Mouse (Mus musculus) myocyte (in vitro differentiated cells): ENCODE measurements at regions not wholly inside any gene's neighbourhood (a gene's known extent, or its start where the extent isn't known, plus 50 kb on each side); places are given as distances from the start of the nearest gene placed in this dataset.

ENCODE experiments used
- H3K27me3 ChIP-seq: one replicate; pipeline ENCODE4 v1.6.1; 2011; ENCODE audit not compliant: control insufficient read depth, insufficient read depth, insufficient read length
- H3K36me3 ChIP-seq: one replicate; pipeline ENCODE4 v1.6.1; 2011; ENCODE audit not compliant: control insufficient read depth, insufficient read depth
- H3K4me2 ChIP-seq: one replicate; pipeline ENCODE4 v1.6.1; 2011; ENCODE audit warnings: low read depth, control low read depth
- H3K4me3 ChIP-seq: one replicate; pipeline ENCODE4 v1.5.1; 2011; ENCODE audit warnings: mild to moderate bottlenecking, control low read depth, moderate library complexity
- H3K79me2 ChIP-seq: one replicate; pipeline ENCODE4 v1.6.1; 2011; ENCODE audit not compliant: control insufficient read depth, insufficient read depth
- H3ac ChIP-seq: one replicate; pipeline ENCODE4 v1.6.1; 2011; ENCODE audit not compliant: control insufficient read depth, insufficient read length
- CEBPB ChIP-seq: IDR thresholded peaks from 2 replicates; pipeline ENCODE4 v1.6.1; 2011; ENCODE audit warnings: mild to moderate bottlenecking, moderate library complexity; ENCODE audit not compliant: poor library complexity, insufficient read depth, severe bottlenecking
- E2F4 ChIP-seq: IDR thresholded peaks from one replicate; pipeline ENCODE4 v1.6.1; 2011; ENCODE audit warnings: mild to moderate bottlenecking, control low read depth, moderate library complexity; ENCODE audit not compliant: insufficient read depth
- MAX ChIP-seq: IDR thresholded peaks from one replicate; pipeline ENCODE4 v1.6.1; 2011; ENCODE audit warnings: low read depth, mild to moderate bottlenecking, control low read depth
- MYOD1 ChIP-seq, 3 experiments: IDR thresholded peaks; one replicate each; pipeline ENCODE4 v1.6.1; 2011; ENCODE audit warnings: control low read depth in 2 of 3, low read depth in 2 of 3, mild to moderate bottlenecking in 2 of 3, moderate library complexity in 1 of 3; ENCODE audit not compliant: insufficient read length in 2 of 3, control insufficient read depth in 1 of 3
- MYOG ChIP-seq, 3 experiments: IDR thresholded peaks; one replicate each; pipeline ENCODE4 v1.6.1; 2011; ENCODE audit warnings: control low read depth in 2 of 3, low read depth in 2 of 3, mild to moderate bottlenecking in 2 of 3; ENCODE audit not compliant: insufficient read length in 2 of 3, control insufficient read depth in 1 of 3, insufficient read depth in 1 of 3
- POLR2A ChIP-seq: IDR thresholded peaks from one replicate; pipeline ENCODE4 v1.6.1; 2011; ENCODE audit warnings: low read depth, mild to moderate bottlenecking, control low read depth, moderate library complexity; ENCODE audit not compliant: insufficient read length
- POLR2AphosphoS2 ChIP-seq: IDR thresholded peaks from one replicate; pipeline ENCODE4 v1.6.1; 2011; ENCODE audit warnings: low read depth, control low read depth; ENCODE audit not compliant: insufficient read length
- REST ChIP-seq: IDR thresholded peaks from one replicate; pipeline ENCODE4 v1.6.1; 2011; ENCODE audit warnings: mild to moderate bottlenecking, control low read depth, moderate library complexity; ENCODE audit not compliant: insufficient read depth, insufficient read length
- SRF ChIP-seq: IDR thresholded peaks from one replicate; pipeline ENCODE4 v1.6.1; 2011; ENCODE audit warnings: low read depth; ENCODE audit not compliant: control insufficient read depth, insufficient read length
- TCF12 ChIP-seq: IDR thresholded peaks from one replicate; pipeline ENCODE4 v1.6.1; 2011; ENCODE audit warnings: mild to moderate bottlenecking, control low read depth; ENCODE audit not compliant: poor library complexity, insufficient read depth, severe bottlenecking
- TCF3 ChIP-seq: IDR thresholded peaks from one replicate; pipeline ENCODE4 v1.6.1; 2011; ENCODE audit warnings: low read depth, control low read depth; ENCODE audit not compliant: insufficient read length
- USF1 ChIP-seq: IDR thresholded peaks from one replicate; pipeline ENCODE4 v1.6.1; 2011; ENCODE audit warnings: low read depth, mild to moderate bottlenecking, control low read depth, moderate library complexity

DNA sequence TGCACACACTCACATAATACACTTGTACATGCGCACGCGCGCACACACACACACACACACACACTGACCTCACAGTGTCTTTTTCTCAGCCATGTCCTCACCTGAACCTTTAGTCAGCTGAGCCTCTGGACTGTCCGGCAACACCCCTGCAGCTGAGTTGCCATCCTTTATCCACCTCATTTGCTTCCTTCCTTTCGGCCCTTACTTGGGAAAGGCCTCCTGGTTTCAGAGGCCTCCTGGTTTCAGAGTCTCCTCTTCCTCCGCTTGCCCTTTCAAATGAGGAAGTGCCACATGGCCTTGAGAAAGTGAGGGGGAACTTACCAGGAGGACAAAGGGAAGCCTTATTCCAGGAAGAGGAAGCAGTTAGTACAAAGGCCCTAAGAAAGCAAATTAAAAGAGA, 128.0 kb downstream of the Zfp706 start:
- Histone ChIP-seq H3ac (no peak overlapping the region), H3K36me3 (no peaks in the 10 kb centered on the region), H3K4me2 (no peak overlapping the region), H3K4me3 (no peak overlapping the region), H3K27me3 (no peaks in the 10 kb centered on the region), H3K79me2 (no peaks in the 10 kb centered on the region)
- TF ChIP-seq MAX (no peak), TCF3 (no peak)

DNA sequence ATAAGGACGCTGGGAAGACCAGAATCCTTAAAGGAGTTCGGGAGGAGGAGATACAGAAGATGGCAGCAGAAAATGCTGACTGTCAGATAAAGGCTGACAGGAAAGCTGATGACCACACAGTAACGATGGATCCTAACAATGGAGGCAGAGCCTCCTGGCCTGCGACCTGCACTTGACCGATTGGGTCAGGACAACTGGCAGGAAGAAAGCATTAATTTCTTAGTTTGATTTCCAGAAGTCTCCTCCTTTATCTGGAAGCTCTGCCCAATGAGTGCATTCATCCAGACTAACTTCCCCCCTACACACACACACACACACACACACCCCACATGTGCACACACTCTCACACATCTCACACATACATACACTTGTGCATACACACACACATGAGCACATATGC, 128.6 kb downstream of the Zfp706 start:
- no peaks in the 10 kb centered on the region for H3K36me3 ChIP-seq
- TF ChIP-seq MAX (no peak), TCF3 (no peak), REST (no peak), CEBPB (no peak), TCF12 (no peak), POLR2AphosphoS2 (no peak), E2F4 (no peak), MYOD1 (IDR thresholded peaks at IDR 0.05; ENCODE audit: control insufficient read depth in 1 of 3, insufficient read length in 2 of 3, low read depth in 2 of 3) (no peak), SRF (no peak), USF1 (no peak), MYOG (IDR thresholded peaks at IDR 0.05; ENCODE audit: control insufficient read depth in 1 of 3, insufficient read depth in 1 of 3, insufficient read length in 2 of 3, low read depth in 2 of 3) (no peak), POLR2A (no peak)
- H3K4me3 ChIP-seq = no peak overlapping the region

DNA sequence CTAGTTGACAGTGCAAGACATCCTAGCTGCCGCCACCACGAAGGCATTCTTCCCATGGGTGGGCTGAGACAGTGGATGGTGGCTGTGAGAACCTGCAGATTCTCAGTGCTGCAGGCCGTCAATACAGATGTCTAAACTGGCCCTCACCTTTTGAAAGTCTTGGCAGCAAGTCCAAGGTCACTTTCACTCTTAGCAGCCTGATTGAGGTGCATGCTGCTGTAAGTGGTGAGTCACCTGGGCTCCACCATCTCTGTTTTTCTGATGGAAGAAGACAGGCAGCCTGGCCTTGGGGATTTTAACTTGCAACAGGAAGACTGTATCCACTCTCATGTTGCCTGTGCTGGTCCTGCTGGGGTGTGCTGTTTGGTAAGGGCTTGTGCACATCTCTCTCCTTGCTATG, 129.3 kb downstream of the Zfp706 start:
- Histone ChIP-seq H3K4me3 (no peak overlapping the region), H3K79me2 (no peaks in the 10 kb centered on the region), H3K27me3 (no peaks in the 10 kb centered on the region), H3K4me2 (no peak overlapping the region), H3ac (no peak overlapping the region), H3K36me3 (no peaks in the 10 kb centered on the region)
- TF ChIP-seq CEBPB = no peak
- no peak for TF ChIP-seq MYOG (IDR thresholded peaks at IDR 0.05; ENCODE audit: control insufficient read depth in 1 of 3, insufficient read depth in 1 of 3, insufficient read length in 2 of 3, low read depth in 2 of 3)

More for the DNA sequence above, 128.6 kb downstream of the Zfp706 start:
- Histone ChIP-seq H3K79me2 (no peaks in the 10 kb centered on the region), H3ac (no peak overlapping the region), H3K27me3 (no peaks in the 10 kb centered on the region), H3K4me2 (no peak overlapping the region)

DNA sequence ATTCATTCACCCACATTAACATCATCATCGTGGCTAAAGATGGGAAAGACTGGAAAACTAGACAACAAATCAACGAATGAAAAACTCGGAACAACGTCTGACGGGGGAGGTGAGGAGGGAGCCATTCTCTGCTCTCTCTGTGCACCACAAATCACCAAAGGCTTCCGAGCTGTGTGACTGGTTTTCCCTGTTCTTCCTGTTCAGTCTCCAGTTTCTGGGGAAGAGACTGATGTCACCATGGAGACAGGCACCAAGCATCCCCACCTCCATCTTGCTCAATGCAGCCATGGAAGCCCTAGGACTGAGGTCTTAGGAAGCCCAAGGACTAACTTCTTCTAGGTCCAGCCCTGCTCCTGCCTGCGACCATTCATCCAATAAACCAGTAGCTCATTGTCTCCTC, 130.1 kb downstream of the Zfp706 start:
- TF ChIP-seq POLR2AphosphoS2 = no peak
- TF ChIP-seq MAX = no peak
- no peak for TF ChIP-seq TCF12
- TF ChIP-seq CEBPB = no peak
- TF ChIP-seq E2F4 = no peak
- TF ChIP-seq TCF3 = no peak
- TF ChIP-seq SRF = no peak
- TF ChIP-seq MYOD1 (IDR thresholded peaks at IDR 0.05; ENCODE audit: control insufficient read depth in 1 of 3, insufficient read length in 2 of 3, low read depth in 2 of 3) = no peak
- TF ChIP-seq POLR2A = no peak
- no peak for TF ChIP-seq REST
- TF ChIP-seq USF1 = no peak
- no peaks in the 10 kb centered on the region for H3K27me3 ChIP-seq
- no peaks in the 10 kb centered on the region for H3K79me2 ChIP-seq
- no peak overlapping the region for H3ac ChIP-seq
- H3K4me2 ChIP-seq = no peak overlapping the region
- H3K4me3 ChIP-seq = no peak overlapping the region
- H3K36me3 ChIP-seq = no peaks in the 10 kb centered on the region

DNA sequence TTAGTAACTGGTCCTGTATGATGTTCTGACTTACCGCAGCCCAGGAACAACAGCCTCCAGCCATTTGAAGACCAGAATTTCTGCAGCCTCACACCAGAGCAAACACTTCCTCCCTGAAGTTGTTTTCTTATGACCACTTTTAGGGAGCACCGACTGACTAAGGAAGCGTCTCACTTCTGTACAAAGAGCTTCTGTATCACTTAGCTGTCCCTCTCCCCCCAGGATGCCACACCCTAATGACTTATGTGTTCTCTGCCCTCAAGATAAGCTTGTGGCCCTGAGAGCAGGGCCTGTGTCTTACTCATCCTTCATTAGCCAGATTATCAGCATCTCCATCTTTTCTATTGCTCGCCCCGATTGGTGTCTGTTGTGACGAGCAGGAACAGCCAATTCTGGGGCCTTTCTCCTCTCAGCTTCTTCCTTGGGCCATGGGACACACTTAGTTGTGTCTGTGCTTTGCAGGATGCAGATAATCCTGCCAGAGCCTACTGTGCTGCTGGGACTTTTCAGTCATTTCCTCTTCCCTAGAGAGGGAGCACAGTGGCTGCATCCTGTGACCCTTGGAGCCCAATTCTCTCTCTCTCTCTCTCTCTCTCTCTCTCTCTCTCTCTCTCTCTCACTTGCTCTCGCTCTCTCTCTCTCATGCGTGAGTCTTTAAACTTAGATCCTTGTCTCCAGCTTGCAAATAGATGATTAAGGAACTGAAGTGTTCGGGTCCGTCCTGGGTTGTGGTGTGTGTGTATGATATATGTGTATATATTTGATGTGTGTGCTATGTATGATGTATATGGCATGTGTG, 131.4 kb downstream of the Zfp706 start:
- TF ChIP-seq POLR2AphosphoS2 (no peak), MAX (peak; percentile 23), MYOD1 (IDR thresholded peaks at IDR 0.05; ENCODE audit: control insufficient read depth in 1 of 3, insufficient read length in 2 of 3, low read depth in 2 of 3) (peak in 1 of 3 experiments; percentile 47)
- no peak overlapping the region for H3ac ChIP-seq
- H3K79me2 ChIP-seq = no peaks in the 10 kb centered on the region
- peak overlapping the region; percentile 66 for H3K4me2 ChIP-seq
- H3K4me3 ChIP-seq = no peak overlapping the region
- H3K36me3 ChIP-seq = no peaks in the 10 kb centered on the region
- H3K27me3 ChIP-seq = no peaks in the 10 kb centered on the region
